Mouse (Mus musculus) lung, postnatal 0 days (tissue): ENCODE data around the gene Trim2. TPM values are rescaled to one million over a fixed set of nuclear protein-coding genes. Genes with fewer than 3 reads are reported as not detected.

ENCODE experiments used
- ATAC-seq: fragments of 200-750 bp; cut with Nextera tagmentation; 2 replicates; pipeline ENCODE4 v1.8.0; 2017; ENCODE audit warnings: moderate library complexity
- DNase-seq: peaks from one replicate; pipeline ENCODE4 v3.0.0-alpha.2; 2016; ENCODE audit warnings: low spot score
- H3K27ac ChIP-seq: fragments of 300-500 bp; sonication (generic); 2 replicates; pipeline ENCODE4 v1.5.1; 2014; ENCODE audit warnings: antibody characterized with exemption, mild to moderate bottlenecking, low read length, mixed read lengths
- H3K27me3 ChIP-seq: fragments of 300-500 bp; sonication (generic); replicated peaks from 2 replicates; pipeline ENCODE4 v1.6.1; 2014; ENCODE audit warnings: low read length, mixed read lengths; ENCODE audit not compliant: insufficient read depth
- H3K36me3 ChIP-seq: fragments of 300-500 bp; sonication (generic); 2 replicates; pipeline ENCODE4 v1.6.1; 2014; ENCODE audit warnings: low read length, mixed read lengths; ENCODE audit not compliant: insufficient read depth
- H3K4me1 ChIP-seq: fragments of 300-500 bp; sonication (generic); 2 replicates; pipeline ENCODE4 v1.6.1; 2014; ENCODE audit warnings: antibody characterized with exemption, low read depth, low read length, mixed read lengths; ENCODE audit not compliant: insufficient read depth
- H3K4me2 ChIP-seq: fragments of 300-500 bp; sonication (generic); replicated peaks from 2 replicates; pipeline ENCODE4 v1.6.1; 2014; ENCODE audit warnings: low read depth, mild to moderate bottlenecking, low read length, moderate library complexity, mixed read lengths
- H3K4me3 ChIP-seq: fragments of 300-500 bp; sonication (generic); 2 replicates; pipeline ENCODE4 v1.5.1; 2014; ENCODE audit warnings: low read depth, low read length
- H3K9ac ChIP-seq: fragments of 300-500 bp; sonication (generic); replicated peaks from 2 replicates; pipeline ENCODE4 v1.6.1; 2014; ENCODE audit warnings: low read depth, mild to moderate bottlenecking
- H3K9me3 ChIP-seq: fragments of 300-500 bp; sonication (generic); 2 replicates; pipeline ENCODE4 v1.6.1; 2016; ENCODE audit warnings: low read length, mixed read lengths
- CTCF ChIP-seq: IDR thresholded peaks from 2 replicates; pipeline ENCODE4 v1.5.1; 2016; ENCODE audit warnings: antibody characterized with exemption, mild to moderate bottlenecking
- EP300 ChIP-seq: IDR thresholded peaks from 2 replicates; pipeline ENCODE4 v1.6.1; 2016; ENCODE audit warnings: antibody characterized with exemption, mild to moderate bottlenecking, control low read depth
- whole genome bisulfite sequencing: fragments of 180-500 bp; shearing (Covaris S2); extraction: QIAGEN DNeasy Blood & Tissue Kit; methylation state at CpG from one replicate; pipeline ENCODE4 v1.1.7; 2014; 5-methylcytosine and 5-hydroxymethylcytosine counted together
- polyA plus RNA-seq: library from polyadenylated mRNA; unstranded; fragments of >200 nt; fragmentation: Nextera tagmentation; extraction: Ambion mirVana; gene quantifications from 2 replicates; pipeline ENCODE4 v1.2.1, GENCODE M21; 2015

Trim2 gene
- polyA plus RNA-seq, 1 experiment from 2014 or later: 18.7 TPM

DNA sequence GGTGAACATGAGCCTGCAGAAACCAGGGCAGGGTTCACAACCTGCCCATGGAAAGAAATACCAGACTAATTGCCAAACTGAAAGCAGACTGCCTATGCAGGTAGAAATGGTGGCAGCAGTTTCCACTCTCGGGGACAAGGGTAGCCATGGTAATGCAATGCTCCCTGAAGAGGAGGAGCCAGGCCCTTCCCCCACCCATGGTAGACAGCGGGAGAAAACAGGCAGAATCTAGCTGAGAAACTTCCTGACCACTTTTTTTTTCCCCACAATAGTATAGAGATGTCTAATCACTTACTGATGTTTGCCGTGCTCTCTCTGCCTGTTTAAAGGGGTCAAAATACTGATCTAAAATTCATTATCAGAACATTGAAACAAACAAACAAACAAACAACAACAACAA lies 17.8 kb upstream of the Trim2 start:
- H3K4me3 ChIP-seq: no peak overlapping the region
- peak; percentile 51 for DNase-seq
- H3K27me3 ChIP-seq: no peaks in the 10 kb centered on the region
- peak; percentile 75 for ATAC-seq
- no peak overlapping the region for H3K9ac ChIP-seq
- H3K4me2 ChIP-seq: no peak overlapping the region
- H3K27ac ChIP-seq: peak overlapping the region; percentile 69
- no peaks in the 10 kb centered on the region for H3K9me3 ChIP-seq
- TF ChIP-seq CTCF: no peak
- no peak for TF ChIP-seq EP300
- H3K4me1 ChIP-seq: peaks cover 5% of the 10 kb centered on the region; the same call in 1 of the 2 replicates
- no peaks in the 10 kb centered on the region for H3K36me3 ChIP-seq
- WGBS: 26% methylated on average over 3 of the region's 3 CpGs

GRCm38 (mm10) chr3:84324000-84324399 lies 17.3 kb upstream of the Trim2 start:
- Histone ChIP-seq H3K9me3 (no peaks in the 10 kb centered on the region), H3K4me3 (no peak overlapping the region), H3K9ac (no peak overlapping the region), H3K27me3 (no peaks in the 10 kb centered on the region), H3K4me2 (no peak overlapping the region), H3K4me1 (peaks cover 5% of the 10 kb centered on the region; the same call in 1 of the 2 replicates), H3K36me3 (no peaks in the 10 kb centered on the region), H3K27ac (peak overlapping the region; percentile 69)
- DNase-seq (peak; percentile 24), ATAC-seq (no peak)
- TF ChIP-seq CTCF (no peak), EP300 (no peak)
- WGBS: 31% methylated on average over 6 of the region's 6 CpGs

GRCm38 (mm10) chr3:84319504-84319903 lies 12.8 kb upstream of the Trim2 start:
- peak; percentile 51 for DNase-seq
- Histone ChIP-seq H3K36me3 (no peaks in the 10 kb centered on the region), H3K9me3 (no peaks in the 10 kb centered on the region), H3K4me2 (no peak overlapping the region), H3K9ac (no peak overlapping the region), H3K27ac (0 out of 2 replicates have a peak overlapping the region, but pooled peaks have one; percentile 23), H3K4me1 (peaks cover 5% of the 10 kb centered on the region; the same call in 1 of the 2 replicates), H3K4me3 (no peak overlapping the region), H3K27me3 (no peaks in the 10 kb centered on the region)
- TF ChIP-seq EP300 (no peak), CTCF (no peak)
- WGBS: 45% methylated on average over 3 of the region's 3 CpGs
- ATAC-seq: peak; percentile 54

DNA sequence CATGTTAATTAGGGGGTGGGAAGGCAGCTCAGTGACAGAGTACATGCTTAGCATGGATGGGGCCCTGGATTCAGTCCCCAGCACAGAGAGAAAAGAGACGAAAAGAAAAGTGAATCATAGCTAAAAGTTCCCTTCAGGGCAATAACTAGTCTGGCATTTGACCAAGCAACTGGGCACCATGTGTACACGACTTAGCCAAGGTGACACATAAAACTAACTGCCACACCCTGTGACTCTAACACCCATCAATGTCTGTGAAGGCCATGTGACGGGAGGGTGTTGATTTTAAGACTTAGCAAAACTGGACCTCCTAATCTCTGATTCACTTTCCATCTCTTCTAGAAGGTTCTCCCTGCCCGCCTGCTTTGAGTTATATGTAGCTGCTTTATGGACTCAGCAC lies 12.2 kb upstream of the Trim2 start:
- WGBS: 92% methylated on average over 4 of the region's 4 CpGs
- Histone ChIP-seq H3K27me3 (no peaks in the 10 kb centered on the region), H3K4me1 (no peaks in the 10 kb centered on the region; the same call in 1 of the 2 replicates), H3K9me3 (no peaks in the 10 kb centered on the region), H3K9ac (no peak overlapping the region), H3K4me2 (no peak overlapping the region), H3K36me3 (no peaks in the 10 kb centered on the region), H3K27ac (no peak overlapping the region), H3K4me3 (no peak overlapping the region)
- TF ChIP-seq CTCF: no peak
- no peak for TF ChIP-seq EP300
- ATAC-seq (no peak), DNase-seq (no peak)

DNA sequence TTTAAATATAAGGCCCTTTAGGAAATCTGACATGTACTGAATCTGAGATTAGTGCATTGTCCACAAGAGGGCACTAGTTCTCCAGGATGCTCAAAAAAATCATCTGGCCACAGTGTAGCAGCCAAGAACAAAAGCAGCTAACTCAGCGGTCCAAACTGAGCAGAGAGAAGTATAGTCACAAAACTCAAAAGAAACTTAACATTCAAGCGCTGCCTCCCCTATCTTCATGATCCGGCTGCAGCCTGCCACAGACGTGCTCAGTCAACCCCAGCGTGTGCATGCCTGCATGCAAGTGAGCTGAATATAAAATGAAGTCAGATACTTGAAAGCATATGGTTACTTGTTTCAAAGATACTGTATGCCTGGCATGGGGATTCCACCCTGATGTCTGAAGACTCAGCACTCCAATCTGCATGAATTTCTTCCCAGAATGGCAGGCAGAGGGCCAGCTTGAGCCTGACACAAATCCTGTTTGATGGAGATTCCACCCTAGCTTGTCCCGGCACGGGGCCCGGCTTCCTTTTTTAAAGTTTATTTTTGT lies 8.0 kb upstream of the Trim2 start:
- Histone ChIP-seq H3K9me3 (no peaks in the 10 kb centered on the region), H3K4me1 (no peaks in the 10 kb centered on the region), H3K27me3 (no peaks in the 10 kb centered on the region), H3K9ac (no peak overlapping the region), H3K36me3 (no peaks in the 10 kb centered on the region), H3K4me2 (peak overlapping the region; percentile 30), H3K4me3 (no peak overlapping the region), H3K27ac (peak overlapping the region; percentile 29)
- TF ChIP-seq EP300: peak; percentile 23; the same call in 1 of the 2 replicates
- peak; percentile 84 for TF ChIP-seq CTCF
- DNase-seq (peak; percentile 96), ATAC-seq (peak; percentile 78)
- 9% methylated on average over 8 of the region's 8 CpGs for WGBS

DNA sequence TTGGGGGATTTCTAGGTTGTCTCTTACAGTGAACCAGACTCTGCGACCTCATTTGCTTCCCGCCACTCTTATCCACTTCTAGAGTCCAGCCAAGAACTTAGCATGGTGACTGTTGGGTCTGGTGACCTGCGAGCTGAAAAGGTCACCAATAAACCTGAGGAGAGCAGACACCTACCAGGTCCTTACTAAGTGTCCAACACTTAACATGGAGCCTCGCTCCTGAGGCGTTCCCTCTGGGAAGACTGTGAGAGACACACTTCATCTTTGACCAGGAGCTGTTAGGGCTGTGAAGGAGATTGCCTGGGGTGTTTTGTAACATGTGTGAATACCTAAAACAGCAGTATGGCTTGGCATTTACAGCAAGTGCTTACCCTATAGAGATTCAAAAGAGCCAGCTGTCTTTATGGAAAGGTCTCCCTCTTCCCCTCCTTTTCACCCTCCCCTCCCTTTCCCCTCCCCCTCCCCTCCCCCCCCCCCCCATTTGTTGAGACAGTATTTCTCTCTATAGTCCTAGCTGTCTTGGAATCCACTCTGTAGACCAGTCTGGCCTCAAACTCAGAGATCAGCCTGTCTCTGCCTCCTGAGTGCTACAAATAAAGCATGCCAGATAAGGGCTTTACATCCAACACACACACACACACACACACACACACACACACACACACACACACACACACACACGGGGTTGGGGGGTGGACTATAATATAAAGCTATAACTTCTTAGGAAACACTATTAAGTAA lies 7.3 kb upstream of the Trim2 start:
- no peaks in the 10 kb centered on the region for H3K4me1 ChIP-seq
- DNase-seq (no peak), ATAC-seq (no peak; the same call in 1 of the 2 replicates)
- no peaks in the 10 kb centered on the region for H3K9me3 ChIP-seq
- no peak overlapping the region for H3K4me2 ChIP-seq
- WGBS: 81% methylated on average over 6 of the region's 6 CpGs
- H3K4me3 ChIP-seq: no peak overlapping the region
- H3K27me3 ChIP-seq: no peaks in the 10 kb centered on the region
- H3K9ac ChIP-seq: no peak overlapping the region
- 0 out of 2 replicates have a peak, but pooled peaks have one; percentile 18 for TF ChIP-seq EP300
- TF ChIP-seq CTCF: no peak
- H3K36me3 ChIP-seq: no peaks in the 10 kb centered on the region
- no peak overlapping the region for H3K27ac ChIP-seq
